Mouse (Mus musculus) yolk sac, embryonic 10.5 days (tissue): ENCODE measurements around the gene Dus3l.

Source experiments
- DNase-seq: peaks from one replicate; pipeline ENCODE4 v3.0.0-alpha.2; 2017; ENCODE audit warnings: low spot score

The Dus3l gene

DNA sequence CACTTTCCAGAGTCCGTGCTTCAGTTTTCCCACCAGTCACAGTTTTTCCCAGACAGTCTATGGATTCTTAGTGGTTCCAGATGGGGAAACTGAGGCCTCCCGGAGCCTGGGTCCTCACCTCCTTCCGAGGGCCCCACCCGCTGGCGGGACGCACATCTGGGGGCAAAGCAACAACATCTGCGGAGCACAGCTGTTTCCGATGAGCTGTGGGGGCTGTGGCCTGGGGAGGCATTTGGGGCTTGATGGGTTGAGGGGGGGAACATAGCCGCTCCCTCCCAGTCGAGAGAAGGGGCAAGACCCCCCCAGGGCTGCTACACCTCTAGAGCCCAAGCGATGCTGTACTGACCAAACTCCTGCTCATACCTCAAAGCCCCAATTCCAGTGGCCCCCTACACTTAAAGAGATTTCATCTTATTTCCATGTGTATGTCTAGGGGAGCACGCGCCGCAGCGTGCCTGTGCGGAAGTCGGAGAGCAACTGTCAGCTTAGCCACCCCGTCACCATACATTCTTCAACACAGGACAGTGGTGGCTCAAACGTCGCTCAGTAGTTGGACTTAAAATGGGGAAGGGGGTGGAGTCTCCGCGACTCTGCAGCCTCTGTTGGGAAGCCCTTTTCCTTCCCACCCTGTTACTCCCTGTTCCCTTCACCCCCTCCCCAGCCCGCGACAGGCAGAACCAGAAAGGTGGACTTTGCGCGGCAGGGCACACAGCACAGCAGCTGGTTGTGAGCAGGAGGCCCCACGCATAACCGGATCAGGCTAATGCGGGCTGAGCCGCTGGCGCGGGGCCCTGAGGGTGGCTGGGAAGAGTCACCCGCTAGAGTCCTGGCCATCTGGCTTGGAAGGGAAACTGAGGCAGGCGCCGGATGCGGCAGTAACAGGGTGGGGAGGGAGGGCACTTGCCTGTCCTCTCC, 10.0 kb upstream of the Dus3l start:
- no peak for DNase-seq

- DNase-seq, result no peak
Observed at GRCm38 (mm10) chr17:56756703-56757399, 7.7 kb upstream of the Dus3l start.

GRCm38 (mm10) chr17:56757416-56758123, 7.0 kb upstream of the Dus3l start, which contains the start of gene Nrtn:
Gene Nrtn (minus strand): TSS chr17:56757530.
- peak; percentile 61 for DNase-seq

DNA sequence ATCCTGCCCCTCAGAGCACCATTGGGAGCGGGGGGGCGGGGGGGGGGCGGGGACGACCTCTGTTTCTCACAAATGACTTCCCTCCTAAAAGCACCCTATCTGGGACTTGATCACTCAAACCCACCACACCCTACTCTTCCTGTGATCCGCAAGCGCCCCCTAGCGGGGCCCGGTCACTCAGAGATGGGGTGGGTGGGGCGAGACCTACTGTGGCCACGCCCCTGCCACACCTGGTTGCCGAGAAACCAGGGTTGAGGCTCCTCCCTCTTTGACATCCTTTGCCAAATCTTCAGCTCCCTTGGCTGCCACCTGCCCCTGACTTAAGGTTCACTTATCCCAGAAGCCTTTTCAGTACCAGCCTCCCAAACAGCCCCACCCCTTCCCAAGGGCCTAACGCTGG, 6.4 kb upstream of the Dus3l start:
- DNase-seq, result no peak

- DNase-seq, result no peak
Observed at GRCm38 (mm10) chr17:56759261-56759660, 5.3 kb upstream of the Dus3l start.

- no peak for DNase-seq
Observed at GRCm38 (mm10) chr17:56761077-56761476, 3.5 kb upstream of the Dus3l start.

GRCm38 (mm10) chr17:56761991-56762410, 2.6 kb upstream of the Dus3l start:
- DNase-seq, result peak; percentile 93

DNA sequence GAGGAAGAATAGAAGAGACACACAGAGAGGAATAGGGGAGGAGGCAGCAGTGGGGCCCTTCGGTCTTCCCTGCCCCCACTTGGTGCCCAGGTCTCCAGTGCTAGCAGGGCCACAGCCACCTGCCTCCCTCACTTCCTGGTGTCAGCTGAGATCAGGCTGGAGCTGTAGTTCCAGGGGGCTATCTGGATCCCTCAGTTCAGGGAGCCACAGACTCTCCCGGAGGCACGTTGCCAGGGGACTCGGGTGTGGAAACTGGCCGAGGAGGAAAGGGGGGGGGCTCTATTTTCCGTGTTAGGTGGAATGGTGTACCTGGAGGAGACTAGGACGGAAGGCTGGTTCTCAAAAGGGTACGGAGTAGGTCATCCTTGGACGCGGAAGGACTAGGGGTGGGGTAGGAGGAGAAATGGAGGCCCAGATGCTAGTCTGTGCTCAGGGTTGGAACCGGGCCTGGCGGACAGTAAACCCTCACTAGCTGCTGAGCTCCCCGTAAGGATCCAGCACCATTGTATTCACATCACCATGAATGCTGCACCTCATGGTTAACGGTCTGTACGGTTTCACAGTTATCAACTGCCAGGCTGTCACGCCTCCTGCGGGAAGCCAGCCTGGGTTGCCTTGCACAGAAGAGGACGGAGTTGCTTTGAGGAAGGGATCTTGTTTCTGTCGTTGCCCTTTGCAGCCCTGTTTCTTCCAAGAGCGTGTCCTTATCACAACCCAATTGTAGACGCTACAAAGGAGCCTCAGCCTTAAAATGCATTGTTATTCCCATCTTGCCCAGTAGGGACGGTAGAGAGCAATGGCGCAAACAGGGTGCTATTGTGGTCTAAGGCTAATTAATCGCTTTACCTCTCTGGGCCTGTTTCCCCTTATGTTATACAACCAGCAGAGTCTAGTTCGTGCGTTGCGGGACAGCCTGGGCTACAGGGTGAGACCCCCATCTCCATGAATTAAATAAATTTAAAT, 1.5 kb upstream of the Dus3l start:
- peak; percentile 66 for DNase-seq

- DNase-seq, result no peak
Observed at GRCm38 (mm10) chr17:56763741-56764250, 761 bp upstream of the Dus3l start.

GRCm38 (mm10) chr17:56765431-56765830, 874 bp downstream of the Dus3l start:
- DNase-seq, result no peak

- no peak for DNase-seq
Observed at GRCm38 (mm10) chr17:56766631-56767405, 2.3 kb downstream of the Dus3l start.

DNA sequence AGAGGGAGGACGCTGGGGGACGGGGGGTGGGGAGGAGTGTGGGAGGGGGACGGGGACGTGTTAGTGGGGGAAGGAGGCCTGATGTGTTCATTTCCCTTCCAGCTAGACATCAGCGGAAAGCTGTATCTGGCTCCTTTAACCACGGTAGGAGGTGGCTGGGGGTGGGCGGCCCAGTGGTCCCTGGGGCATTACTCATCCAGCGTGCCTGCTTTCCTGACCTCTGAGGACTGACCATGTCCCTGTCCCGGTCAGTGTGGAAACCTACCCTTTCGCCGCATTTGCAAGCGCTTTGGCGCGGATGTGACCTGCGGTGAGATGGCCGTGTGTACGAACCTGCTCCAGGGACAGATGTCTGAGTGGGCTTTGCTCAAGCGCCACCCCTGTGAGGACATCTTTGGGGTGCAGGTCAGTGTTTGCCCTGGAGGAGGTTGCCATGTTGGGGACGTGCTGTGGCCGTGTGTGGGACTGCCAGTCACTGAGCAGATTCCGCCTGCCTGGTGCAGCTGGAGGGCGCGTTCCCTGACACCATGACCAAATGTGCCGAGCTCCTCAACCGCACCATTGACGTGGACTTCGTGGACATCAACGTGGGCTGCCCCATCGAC, 3.1 kb downstream of the Dus3l start:
- DNase-seq, result no peak

DNA sequence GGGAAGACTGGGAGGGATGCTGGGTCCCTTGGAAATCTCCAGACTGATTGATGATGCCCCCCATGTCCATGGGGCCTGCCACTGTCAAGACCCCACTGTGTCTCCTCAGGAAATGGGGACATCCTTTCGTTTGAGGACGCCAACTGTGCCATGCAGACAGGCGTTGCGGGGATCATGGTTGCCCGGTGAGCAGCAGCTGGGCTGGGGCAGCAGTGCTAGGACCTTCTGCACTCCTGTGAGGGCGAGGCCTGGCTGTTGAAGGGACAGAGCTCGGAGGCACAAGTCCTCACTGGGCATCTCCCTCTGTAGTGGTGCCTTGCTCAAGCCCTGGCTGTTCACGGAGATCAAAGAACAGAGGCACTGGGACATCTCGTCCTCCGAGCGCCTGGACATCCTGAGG, 4.4 kb downstream of the Dus3l start:
- DNase-seq, result no peak

DNA sequence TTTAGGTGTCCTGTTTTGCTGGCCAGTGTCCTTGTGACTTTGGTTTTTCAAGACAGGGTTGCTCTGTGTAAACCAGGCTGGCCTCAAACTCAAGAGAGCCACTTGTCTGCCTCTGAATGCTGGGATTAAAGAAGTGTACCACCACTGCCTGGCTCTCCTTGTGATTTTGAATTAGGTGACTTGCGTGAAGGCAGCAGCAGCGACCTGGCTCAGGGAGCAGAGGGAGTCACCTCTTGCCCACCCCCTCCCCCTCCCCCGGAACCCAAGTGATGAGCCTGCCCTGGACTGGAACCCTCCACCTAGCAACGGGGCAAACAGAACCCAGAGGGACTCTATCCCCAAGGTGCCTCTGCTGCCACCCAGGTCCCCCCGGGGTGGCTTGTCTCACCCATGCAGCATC, 5.4 kb downstream of the Dus3l start, which contains the start of gene Prr22:
Prr22 (plus strand) TSS at position 301 of the 400 bp plus-strand sequence.
- no peak for DNase-seq

- DNase-seq, result no peak
Observed at GRCm38 (mm10) chr17:56777568-56777967, 13.0 kb downstream of the Dus3l start.

DNA sequence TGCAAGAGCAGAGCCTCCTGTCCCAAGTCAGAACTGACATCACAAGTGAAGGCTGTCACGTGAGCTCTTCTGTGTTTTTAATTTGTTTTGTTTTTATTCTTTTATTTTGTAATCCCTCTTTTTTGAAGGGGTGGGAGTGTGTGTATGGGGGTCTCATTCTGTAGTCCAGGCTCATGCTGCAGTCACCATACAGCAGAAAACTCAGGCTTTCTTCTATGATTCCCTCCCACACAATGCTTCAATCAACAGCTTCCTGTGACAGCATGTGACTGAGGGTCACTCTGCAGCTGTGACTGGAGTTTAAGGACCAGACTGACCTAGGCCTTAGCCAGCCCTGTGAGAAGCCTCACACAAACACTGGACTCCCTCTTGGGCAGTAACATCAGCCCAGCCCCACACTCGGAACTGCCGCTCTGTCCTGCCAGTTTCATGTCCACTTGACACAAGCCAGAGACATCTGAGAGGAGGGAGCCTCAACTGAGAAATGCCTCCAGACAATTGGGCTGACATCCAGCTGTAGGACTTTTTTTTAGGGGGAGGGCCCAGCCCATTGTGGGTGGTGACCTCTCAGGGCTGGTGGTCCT, 14.3 kb downstream of the Dus3l start:
- DNase-seq, result peak; percentile 32

GRCm38 (mm10) chr17:56780291-56780978, 15.9 kb downstream of the Dus3l start:
- peak; percentile 45 for DNase-seq

DNA sequence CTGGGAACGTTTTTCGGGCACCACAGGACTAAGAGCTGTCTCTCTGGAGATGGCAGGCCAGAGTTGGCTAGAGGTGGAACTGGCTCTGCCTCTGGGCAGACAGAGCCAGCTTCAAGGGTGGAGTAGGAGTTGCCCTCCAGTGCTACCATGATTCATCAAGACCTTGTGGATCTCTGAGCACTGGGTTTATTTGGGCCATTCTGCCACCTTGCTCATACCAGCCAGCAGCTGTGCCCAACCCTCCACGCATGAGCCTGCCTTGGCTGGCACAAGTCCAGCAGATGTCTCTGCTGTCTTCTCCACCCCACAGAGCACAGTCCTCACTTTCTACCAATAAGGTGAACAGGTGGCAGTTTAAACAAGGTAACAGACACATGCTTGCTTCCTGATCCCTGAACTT, 24.3 kb downstream of the Dus3l start:
- no peak for DNase-seq

- no peak for DNase-seq
Observed at GRCm38 (mm10) chr17:56789286-56789685, 24.7 kb downstream of the Dus3l start.
